Mouse (Mus musculus): Measurements from ENCODE around the gene Ifih1. TPM values are rescaled to one million over a fixed set of nuclear protein-coding genes. Genes with fewer than 3 reads are reported as not detected.
A peak's percentile ranks its signal among the peaks of the same experiment; 100 is the strongest.

Gene Ifih1
- total RNA-seq (2021), result 1 to 10 TPM; 2.4 to 2.9 TPM
- long read RNA-seq, full-length matches to known transcripts, result 3 of 4 reads
- long read RNA-seq, partial matches to known transcripts, result 0 of 4 reads
- long read RNA-seq, other reads (novel, unspliced or antisense), result 1 of 4 reads

- no peak for DNase-seq (ENCODE audit: low spot score in 2 of 2)
Measured at GRCm38 (mm10) chr2:62646014-62646645, at the start of gene Ifih1. Gene Ifih1, minus strand, starts transcription at chr2:62646255.

- no peak for DNase-seq (ENCODE audit: low spot score in 2 of 2)
Measured at GRCm38 (mm10) chr2:62685934-62686333, 39.9 kb upstream of the Ifih1 start.

GRCm38 (mm10) chr2:62684989-62685595 lies 39.0 kb upstream of the Ifih1 start:
- DNase-seq (ENCODE audit: low spot score in 2 of 2), result no peak

- DNase-seq (ENCODE audit: low spot score in 2 of 2), result no peak
Measured at GRCm38 (mm10) chr2:62681667-62682066, 35.6 kb upstream of the Ifih1 start.

- DNase-seq (ENCODE audit: low spot score in 2 of 2), result no peak
Measured at GRCm38 (mm10) chr2:62672788-62673187, 26.7 kb upstream of the Ifih1 start.

- DNase-seq (ENCODE audit: low spot score in 2 of 2), result no peak
Measured at GRCm38 (mm10) chr2:62670767-62671166, 24.7 kb upstream of the Ifih1 start.

GRCm38 (mm10) chr2:62670301-62670700 lies 24.2 kb upstream of the Ifih1 start:
- DNase-seq (ENCODE audit: low spot score in 2 of 2), result no peak

- no peak for DNase-seq (ENCODE audit: low spot score in 2 of 2)
Measured at GRCm38 (mm10) chr2:62669848-62670247, 23.8 kb upstream of the Ifih1 start.

- no peak for DNase-seq (ENCODE audit: low spot score in 2 of 2)
Measured at GRCm38 (mm10) chr2:62665536-62665935, 19.5 kb upstream of the Ifih1 start.

- DNase-seq (ENCODE audit: low spot score in 2 of 2), result no peak
Measured at GRCm38 (mm10) chr2:62664839-62665238, 18.8 kb upstream of the Ifih1 start.

- DNase-seq (ENCODE audit: low spot score in 2 of 2), result peak; percentile 68 to 87
Measured at GRCm38 (mm10) chr2:62664135-62664670, 18.1 kb upstream of the Ifih1 start, which contains the start of gene Gca. Gene Gca, plus strand, starts transcription at chr2:62664285.

GRCm38 (mm10) chr2:62662560-62662959 lies 16.5 kb upstream of the Ifih1 start:
- peak in 1 of 2 experiments; percentile 35 for DNase-seq (ENCODE audit: low spot score in 2 of 2)

GRCm38 (mm10) chr2:62660565-62660964 lies 14.5 kb upstream of the Ifih1 start:
- no peak for DNase-seq (ENCODE audit: low spot score in 2 of 2)

GRCm38 (mm10) chr2:62656072-62656471 lies 10.0 kb upstream of the Ifih1 start:
- DNase-seq (ENCODE audit: low spot score in 2 of 2), result no peak

- DNase-seq (ENCODE audit: low spot score in 2 of 2), result peak; percentile 49 to 87
Measured at GRCm38 (mm10) chr2:62654519-62655338, 8.7 kb upstream of the Ifih1 start.

- no peak for DNase-seq (ENCODE audit: low spot score in 2 of 2)
Measured at GRCm38 (mm10) chr2:62652466-62652865, 6.4 kb upstream of the Ifih1 start.

GRCm38 (mm10) chr2:62651890-62652289 lies 5.8 kb upstream of the Ifih1 start:
- DNase-seq (ENCODE audit: low spot score in 2 of 2), result no peak

- no peak for DNase-seq (ENCODE audit: low spot score in 2 of 2)
Measured at GRCm38 (mm10) chr2:62646671-62647289, 725 bp upstream of the Ifih1 start.

- no peak for DNase-seq (ENCODE audit: low spot score in 2 of 2)
Measured at GRCm38 (mm10) chr2:62645475-62645874, 580 bp downstream of the Ifih1 start.

- DNase-seq (ENCODE audit: low spot score in 2 of 2), result no peak
Measured at GRCm38 (mm10) chr2:62644891-62645290, 1.2 kb downstream of the Ifih1 start.

All from layer of hippocampus, adult 18-20 months (tissue).